Mouse (Mus musculus) testis, postnatal 10 days (tissue): ENCODE measurements at regions not wholly inside any gene's neighbourhood (a gene's known extent, or its start where the extent isn't known, plus 50 kb on each side); places are given as distances from the start of the nearest gene placed in this dataset.
"Not testable (repeated sequence)": the region's sequence is repeated elsewhere in the genome, so short reads cannot be mapped to it uniquely, and the experiment has no call there.

ENCODE experiments used
- DNase-seq: peaks from one replicate; pipeline ENCODE4 v3.0.0; 2021; ENCODE audit warnings: low spot score

DNA sequence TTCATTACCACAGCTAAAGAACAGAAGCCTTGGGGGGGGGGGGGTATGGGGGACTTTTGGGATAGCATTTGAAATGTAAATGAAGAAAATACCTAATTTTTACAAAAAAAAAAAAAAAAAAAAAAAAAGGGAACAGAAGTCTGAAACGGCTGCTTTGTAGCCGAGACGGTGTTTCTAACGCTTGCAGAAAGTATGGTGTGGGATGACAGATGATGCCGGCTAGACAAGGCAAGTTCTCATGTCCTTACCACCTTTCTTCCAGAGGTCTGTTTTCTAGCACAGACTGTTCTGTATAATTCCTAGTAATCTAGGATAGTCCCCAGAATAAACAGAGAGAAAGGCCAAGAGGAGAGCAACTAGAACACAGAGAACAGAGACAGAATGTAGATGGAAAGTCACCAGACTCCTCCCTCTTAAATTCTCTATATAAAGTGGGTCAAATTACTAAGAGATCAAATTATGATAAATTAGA is 67.2 kb upstream of the Chd2 start:
- DNase-seq, result no peak

DNA sequence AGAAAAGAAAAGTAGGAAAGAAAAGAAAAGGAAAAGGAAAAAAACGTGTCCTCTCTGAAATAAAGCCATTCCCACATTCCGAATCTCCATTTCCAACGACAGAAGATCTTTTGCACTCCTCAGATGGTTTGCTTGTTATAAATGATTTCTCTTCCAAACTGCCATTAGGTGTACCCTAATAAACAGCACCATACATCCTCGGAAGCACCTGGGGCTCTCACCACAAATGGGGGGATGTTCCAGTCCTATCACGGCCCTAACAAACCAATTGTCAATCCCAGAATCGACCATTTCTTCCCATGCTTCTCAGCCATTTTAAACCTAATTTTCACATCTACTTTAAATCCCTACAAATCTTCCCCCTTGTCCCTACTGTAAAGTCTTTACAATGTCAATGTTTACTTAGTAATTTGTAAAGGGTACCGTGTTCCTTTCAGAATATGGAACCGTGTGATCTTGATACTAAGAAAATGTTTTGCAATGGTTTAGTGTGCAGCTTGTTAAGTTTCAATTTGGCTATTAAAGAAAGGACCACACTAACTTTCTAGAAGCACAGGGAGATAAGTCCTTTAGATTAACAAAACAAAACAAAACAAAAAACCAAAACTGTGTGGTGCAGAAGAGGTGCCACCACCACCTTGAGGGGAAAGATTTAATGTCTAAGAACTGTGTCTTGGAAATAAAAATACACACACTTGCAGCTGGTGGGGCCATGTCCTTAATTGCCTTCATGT is 66.6 kb upstream of the Chd2 start:
- DNase-seq, result no peak

DNA sequence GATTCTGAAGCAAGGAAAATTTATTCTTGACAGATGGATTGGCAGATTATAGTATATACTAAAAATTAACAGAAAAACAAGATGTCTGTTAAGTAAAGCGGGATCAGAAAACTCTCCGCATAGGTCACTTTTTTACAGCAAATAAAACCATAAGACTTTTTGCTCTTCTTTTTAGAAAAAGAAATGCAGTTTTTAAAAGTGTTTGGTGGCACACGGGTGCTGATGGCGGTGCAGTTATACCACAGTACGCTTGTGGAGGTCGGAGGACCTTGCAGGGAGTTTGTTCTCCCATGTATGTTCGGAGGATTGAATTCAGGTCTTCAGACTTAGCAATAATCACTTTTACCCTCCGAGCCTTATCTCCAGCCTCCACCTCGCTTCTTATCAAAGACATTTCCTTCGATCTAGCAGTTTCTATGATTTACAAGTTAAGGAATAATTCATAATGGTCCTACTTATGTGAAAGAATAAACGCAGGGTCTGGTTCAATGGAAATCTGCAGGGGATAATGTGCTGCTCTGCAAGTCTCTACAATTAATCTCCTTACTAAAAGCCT is 65.9 kb upstream of the Chd2 start:
- no peak for DNase-seq

DNA sequence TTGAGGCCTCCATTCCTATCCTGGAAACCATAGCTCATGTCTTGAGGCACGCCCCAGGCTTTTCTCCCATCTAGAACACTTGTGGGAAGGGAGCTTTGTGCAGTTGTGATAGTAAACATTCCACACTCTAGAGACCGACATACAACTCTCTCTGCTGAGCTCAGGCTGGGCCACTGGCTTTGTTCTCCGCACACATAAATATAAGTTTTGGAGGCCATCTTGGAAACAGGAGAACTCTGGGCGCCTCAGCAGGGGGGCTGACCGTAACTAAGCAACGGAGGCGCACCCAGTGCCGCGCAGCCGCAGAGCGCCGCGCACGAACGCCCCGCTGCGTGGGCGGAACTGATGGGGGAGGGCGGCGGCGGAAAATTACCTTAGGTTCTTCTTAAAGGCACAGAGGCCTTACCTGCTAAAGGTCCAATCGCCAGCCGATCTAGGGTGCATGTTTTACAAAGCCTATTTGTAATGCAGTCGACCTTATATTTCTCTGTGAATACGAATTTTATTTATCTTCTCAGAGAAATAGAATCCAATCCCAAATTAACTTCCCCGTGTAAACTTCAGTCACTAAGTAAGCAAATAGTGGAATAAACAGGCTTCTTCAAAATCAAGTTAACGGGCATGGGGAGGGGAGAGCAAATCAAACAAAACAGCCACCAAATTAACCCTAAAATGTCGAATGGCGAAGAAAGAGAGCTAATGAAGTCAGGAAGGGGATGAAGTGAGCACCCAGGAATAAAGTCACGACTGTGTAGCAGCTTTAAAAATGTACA is 65.2 kb upstream of the Chd2 start:
- DNase-seq, result peak; percentile 96

DNA sequence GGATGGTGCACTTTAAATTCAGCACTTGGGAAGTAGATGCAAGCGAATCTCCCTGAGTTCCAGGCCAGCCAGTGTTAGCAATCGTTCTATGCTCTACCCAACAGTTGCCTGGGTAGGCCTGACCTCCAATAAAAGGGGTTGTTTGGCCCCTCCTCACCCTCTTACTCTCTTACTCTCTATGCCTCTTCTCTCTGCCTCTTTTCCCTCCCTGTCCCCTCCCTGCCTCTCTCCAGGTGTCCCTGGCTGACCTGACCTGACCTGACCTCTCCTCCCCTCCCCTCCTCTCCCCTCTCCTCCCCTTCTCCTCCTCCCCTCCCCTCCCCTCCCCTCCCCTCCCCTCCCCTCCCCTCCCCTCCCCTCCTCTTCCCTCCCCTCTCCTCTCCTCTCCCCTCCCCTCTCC is 63.0 kb upstream of the Chd2 start:
- DNase-seq, result no peak

DNA sequence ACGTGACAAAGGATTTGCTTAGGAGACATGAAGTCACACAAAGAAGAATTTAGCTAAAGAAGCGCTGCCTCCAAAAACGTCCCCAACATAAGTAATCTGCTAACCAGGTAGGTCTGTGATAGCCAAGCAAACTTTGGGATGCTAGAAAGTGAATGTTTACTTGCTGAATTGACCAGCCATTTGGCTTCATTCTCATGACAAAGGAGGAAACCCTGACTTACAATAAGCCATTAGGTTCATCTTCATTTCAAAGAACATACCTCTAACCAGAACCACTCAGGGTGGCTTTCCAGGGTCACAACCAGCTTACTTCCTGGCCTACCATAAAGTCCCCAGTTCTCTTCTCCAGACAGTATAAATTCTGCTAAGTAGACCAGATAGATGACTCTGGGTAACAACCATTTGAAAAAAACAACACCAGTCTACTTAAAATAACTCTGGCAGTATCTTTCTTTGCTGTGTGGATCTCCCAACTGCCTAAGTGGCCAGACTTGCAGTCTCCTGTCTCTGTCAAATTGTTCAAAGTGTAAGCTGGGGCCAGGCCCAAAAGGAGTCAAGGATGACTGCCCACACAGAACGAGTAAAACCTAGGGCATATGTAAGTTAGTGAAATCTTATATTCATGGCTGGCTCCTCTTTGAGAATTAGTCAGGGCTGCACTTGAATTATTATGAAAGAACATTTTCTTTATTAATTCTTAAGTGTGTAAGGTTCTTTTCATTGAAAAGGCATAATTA is 61.4 kb upstream of the Chd2 start:
- no peak for DNase-seq

DNA sequence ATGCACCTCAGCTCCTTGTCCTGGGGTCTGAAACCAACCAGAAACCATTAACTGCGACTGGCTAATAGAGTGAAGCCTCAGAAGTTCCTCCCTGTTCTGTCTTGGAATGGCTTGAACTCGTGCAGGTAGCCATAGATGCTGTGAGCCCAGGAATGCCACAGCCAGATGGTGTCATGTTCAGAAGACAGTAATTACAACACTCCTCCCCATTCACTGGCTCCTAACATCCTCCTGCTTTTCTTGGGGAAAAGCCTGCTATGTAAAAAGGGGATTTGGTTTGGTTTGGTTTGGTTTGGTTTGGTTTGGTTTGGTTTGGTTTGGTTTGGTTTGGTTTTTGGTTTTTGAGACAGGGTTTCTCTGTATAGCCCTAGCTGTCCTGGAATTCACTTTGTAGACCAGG is 59.7 kb upstream of the Chd2 start:
- DNase-seq, result no peak

DNA sequence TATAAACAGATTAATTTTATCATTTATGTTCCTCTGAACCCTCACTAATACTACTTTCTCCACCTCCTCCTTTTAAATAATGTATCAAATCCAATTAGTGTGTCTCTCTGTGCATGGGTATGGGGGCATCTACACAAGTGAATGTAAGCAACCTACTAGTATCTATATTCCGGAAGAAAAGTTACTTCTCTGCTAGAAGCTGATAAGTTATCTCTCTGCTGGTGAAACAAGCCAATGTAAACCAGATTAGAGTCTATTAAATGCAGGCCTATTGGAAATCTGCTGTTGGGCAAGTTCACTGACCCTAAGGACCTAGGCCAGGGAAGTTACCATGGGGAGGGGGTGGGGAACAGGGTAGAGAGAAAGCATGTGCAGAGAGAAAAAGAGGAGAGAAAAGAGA is 59.1 kb upstream of the Chd2 start:
- DNase-seq, result no peak

DNA sequence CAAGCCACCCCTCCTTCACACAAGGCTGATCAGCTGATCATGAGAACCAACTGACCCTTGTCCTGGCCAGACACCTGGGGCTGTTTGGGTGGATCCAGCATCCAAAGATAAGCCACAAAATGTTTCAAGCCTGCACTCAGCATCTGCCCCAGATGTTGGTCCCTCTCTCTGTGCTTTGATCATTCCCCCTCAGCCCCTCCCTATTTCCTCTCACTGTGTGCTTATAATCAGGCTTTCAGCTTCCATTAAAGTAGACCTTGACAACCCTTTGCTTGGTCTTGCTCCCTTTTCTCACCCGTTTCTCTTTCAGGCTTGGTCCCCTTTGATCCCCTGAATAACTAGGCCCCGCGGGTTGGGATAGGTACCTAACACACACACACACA is 58.4 kb upstream of the Chd2 start:
- DNase-seq, result not testable (repeated sequence)

DNA sequence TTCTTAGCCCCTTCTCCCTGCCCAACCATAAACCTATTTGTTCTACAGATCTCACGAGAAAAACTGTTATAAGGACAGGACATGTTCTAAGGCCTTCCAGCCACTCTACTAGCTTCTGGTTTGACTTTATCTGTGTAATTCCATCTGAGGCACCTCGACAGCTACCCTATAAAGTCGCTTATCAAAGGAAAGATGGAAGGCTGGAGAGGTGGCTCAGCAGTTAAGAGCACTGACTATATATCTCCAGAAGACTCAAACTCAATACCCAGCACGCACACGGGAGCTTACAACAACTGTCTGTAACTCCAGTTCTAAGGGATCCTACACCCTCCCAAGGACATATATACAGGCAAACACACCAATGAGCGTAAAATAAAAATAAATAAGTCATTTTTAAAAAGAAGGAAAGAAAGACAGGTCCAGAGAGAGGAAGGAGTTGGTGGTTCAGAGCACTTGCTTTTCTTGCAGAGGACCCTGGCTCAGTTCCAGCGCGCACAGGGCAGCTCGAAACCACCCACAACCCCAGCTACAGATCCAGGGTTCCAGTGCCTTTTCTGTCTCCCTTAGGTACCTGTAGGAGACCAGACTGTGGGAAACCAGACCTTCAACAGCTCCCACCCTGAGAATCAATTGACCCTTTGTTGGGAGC is 57.8 kb upstream of the Chd2 start:
- no peak for DNase-seq

DNA sequence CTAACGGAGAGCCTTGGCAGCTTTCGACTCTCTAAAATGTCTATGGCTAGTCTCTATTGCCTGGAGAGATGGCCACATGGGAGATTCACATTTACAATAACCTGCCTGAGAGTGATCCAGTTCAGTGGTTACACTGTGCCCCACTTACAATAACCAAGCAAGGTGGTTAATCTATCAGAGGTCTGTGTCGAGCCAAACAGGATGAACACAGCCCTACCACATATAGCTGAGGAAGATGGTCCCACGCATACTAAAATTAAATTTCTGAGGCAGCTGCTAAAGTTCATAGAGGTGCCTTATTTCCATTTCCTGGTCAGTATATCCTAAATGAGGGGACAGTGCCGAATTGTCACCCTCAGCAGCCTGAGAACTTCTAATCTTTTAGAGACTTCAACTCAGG is 56.3 kb upstream of the Chd2 start:
- DNase-seq, result no peak

DNA sequence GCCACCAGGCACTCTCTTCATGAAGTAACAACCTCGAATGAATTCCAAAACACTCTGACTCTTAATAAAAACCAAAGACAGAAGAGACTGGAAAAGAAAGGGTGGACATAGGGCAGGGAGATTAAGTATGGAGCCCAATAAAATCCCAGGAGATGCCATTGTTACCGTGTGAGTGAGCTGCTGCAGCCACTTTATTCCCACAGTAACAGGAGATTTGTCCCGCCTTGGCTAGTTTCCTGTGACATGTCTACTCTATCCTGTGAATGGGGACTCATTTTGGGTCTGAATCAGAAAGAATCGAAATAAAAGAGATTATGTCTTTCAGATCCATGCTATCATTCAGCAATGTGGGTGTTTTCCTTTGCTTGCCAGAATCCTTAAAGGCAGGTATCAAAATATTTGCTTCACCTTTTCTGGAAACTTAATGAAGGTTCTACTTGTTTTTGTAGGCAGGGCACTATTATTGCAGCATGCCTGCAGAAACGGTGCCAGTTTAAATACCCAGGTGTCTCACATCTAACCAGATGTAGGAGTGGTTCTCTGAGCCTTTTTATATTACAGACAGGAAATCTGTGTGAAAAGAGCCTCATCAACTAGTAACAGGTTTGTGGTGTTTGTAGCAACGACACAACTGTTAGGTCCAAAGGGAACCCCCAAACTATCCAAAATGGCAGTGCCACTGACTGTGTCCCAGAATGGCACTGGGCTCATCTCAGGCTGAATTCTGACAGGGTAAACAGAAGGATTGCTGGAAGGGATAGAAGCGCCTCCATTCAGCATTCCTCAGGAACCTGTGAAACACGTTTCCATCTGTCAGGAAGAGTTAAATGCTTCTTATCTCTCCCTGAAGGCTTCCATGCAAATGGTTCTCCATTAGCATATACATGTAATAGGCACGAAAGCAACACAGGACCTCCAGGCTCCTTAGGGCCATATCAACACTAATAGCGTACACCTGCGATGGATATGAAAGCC is 55.5 kb upstream of the Chd2 start:
- DNase-seq, result no peak

DNA sequence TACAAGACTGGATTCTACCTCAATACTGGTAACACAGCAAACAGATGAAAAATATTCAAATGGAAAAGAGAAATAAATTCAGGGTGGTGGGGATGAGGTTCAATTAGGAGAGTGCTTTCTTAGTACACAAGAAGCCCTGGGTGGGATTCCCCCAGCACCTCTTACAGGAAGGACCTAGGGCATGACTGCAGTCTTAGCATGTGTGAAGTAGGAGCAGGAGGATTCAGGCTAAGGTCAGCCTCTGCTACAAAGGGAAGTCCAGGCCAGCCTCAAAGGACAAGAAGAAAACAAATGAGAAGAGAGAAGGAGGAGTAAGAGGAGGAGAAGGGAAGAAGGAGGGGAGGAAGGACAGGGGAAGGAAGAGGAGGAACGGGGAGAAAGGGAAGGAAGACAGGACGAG is 54.8 kb upstream of the Chd2 start:
- DNase-seq, result no peak

DNA sequence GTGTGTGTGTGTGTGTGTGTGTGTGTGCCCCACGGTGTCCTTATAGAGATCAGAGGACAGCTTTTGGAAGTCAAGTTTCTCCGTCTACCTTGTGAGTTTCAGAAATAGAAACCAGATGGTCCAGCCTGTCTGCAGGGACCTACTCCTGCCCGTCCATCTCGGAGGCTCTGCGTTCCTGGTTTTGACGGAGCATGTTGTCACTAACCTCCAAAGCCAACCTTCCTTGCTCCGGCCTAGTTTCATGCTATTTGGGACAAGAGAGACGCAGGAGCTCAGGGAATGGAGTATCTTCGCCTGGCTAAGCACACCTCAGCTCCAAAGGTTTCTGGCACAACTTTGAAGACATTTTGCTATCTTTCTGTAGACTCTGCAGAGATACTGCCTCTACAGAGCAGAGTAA is 54.2 kb upstream of the Chd2 start:
- DNase-seq, result no peak

DNA sequence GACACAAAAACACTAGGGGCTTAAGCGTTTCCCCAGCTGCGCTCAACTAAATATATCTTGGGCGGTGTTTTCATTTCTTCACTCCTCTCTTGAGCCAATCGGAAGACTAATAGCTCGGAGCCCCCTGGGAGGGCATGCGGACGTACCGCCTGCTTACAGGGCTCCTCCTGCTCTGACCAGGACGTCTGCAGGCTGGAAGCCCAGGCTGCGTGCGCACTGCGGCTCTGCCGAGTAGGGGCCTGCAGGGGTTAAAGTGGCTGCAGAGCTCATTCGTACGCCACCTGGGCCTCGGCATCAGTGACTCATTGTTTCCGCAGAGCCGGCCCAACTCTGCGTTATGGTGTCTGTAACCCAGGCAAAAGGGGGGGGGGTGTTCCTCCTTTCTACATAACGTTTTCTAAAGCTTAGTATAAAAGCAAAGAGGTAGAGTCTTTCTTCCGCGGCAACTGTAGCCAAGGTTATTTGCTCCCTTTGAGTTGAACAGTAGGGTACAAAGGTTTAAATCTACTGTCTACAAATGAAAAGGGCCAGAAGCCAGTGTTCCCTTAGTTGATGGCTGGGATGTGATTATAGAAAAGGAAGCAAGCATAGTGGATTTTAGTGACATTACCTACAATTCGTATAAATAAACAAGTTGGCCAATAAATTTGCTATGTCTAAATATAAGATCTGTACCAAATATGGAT is 53.7 kb upstream of the Chd2 start:
- peak; percentile 90 for DNase-seq

DNA sequence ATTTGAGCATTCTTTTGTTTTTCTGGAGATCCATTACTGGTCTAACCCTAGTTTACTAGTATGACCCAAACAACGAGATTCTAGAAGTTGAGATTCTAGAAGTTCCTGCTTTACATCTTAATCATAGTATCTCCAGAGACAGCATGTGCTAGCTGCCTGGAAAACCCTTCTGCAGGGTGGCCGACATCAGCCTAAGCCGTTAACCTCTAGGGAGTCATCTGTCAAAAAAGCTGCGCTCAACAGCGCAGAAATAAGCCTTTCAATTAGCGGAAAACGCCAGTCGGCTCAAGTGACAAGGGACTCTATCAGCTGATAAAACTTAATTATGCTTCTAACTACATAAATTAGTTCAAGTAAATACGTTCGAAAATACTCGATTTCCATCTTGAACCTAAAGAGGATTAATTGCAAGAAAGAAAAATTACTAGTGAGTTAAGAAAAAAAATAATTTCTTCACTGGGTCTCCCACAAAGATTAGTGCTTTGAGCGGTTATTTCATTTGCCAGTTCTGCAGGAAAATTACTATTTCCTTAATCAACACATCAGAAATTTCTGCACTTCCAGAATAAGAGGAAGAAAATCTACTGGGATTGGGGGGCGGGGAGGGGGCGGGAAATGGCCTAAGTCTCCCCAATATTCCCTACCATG is 53.0 kb upstream of the Chd2 start:
- DNase-seq, result no peak

DNA sequence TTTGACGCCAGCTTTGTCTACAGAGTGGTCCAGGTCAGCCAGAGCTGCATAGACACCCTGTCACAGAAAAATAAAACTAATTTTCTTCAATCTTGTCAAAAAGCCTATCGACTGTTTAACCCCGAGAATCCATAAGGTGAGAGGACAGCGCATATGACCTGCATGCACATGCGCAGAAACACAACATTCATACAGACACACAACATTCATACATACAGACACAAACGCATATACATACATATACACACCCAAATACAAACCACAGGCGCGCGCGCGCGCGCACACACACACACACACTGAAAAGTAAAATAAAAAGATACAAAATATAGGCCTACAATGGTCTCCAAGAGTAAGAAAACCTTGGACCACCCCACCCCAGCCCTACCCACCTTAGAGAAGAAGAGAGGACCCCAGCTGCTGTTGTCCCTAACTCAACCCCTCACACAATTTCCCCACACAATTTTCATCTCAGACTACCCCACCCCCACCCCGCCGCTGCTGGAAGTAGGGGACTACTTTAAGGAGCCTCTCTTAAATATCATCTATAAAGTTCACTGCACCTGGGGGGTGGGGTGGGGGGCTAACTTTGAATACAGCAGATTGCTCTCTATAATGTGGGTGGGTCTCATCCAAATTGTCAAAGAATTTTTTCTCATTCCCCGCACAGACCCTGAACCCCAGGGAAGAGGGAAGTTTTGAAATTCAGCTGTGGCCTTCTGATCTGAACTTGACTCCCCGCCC is 52.2 kb upstream of the Chd2 start:
- no peak for DNase-seq

DNA sequence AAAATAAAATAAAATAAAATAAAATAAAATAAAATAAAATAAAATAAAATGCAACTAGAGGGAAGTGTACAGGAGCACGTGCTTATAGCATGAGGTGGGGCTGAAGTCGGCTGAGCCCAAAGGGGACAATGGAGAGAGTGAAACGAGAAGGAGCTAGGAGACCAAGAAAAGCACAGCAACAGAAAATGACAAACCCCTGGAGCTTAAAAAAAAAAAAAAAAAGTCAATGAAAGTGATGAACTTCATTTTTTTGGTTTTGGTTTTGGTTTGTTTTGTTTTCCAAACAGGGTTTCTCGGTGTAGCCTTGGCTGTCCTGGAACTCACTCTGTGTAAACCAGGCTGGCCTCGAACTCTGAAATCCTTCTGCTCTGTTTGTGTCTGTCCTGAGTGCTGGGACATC is 51.2 kb upstream of the Chd2 start:
- no peak for DNase-seq
